Mouse (Mus musculus) MEL (cell line): Measurements from ENCODE around the gene Ciz1. TPM values are rescaled to one million over a fixed set of nuclear protein-coding genes. Genes with fewer than 3 reads are reported as not detected.

Source experiments
- DNase-seq: peaks from one replicate; pipeline ENCODE4 v3.0.0; 2011; ENCODE audit warnings: low read depth, low spot score
- H3K27ac ChIP-seq: 2 replicates; pipeline ENCODE4 v1.5.1; 2012; ENCODE audit warnings: low read depth, mild to moderate bottlenecking, control low read depth, low read length, moderate library complexity; ENCODE audit not compliant: control insufficient read depth
- H3K27me3 ChIP-seq, 2 experiments: fragments of 150-350 bp in 1 of 2; sonication (generic) in 1 of 2; 2 replicates each; pipeline ENCODE4 v1.6.1; 2012; ENCODE audit warnings: low read length in 2 of 2, mild to moderate bottlenecking in 2 of 2, improper control_type of control experiment in 1 of 2, moderate library complexity in 1 of 2; ENCODE audit not compliant: insufficient read depth in 2 of 2, control insufficient read depth in 1 of 2
- H3K36me3 ChIP-seq, 2 experiments: 2 replicates each; pipeline ENCODE4 v1.6.1; 2012 to 2014; ENCODE audit warnings: low read length in 2 of 2, improper control_type of control experiment in 1 of 2, inconsistent platforms in 1 of 2, mild to moderate bottlenecking in 1 of 2; ENCODE audit not compliant: insufficient read depth in 2 of 2, control insufficient read depth in 1 of 2
- H3K4me1 ChIP-seq, 2 experiments: fragments of 150-350 bp in 1 of 2; sonication (generic) in 1 of 2; 2 replicates each; pipeline ENCODE4 v1.6.1; 2012; ENCODE audit warnings: low read length in 2 of 2, improper control_type of control experiment in 1 of 2, mild to moderate bottlenecking in 1 of 2; ENCODE audit not compliant: insufficient read depth in 2 of 2, control insufficient read depth in 1 of 2
- H3K4me3 ChIP-seq, 2 experiments: fragments of 150-350 bp in 1 of 2; sonication (generic) in 1 of 2; 2 replicates each; pipeline ENCODE4 v1.5.1; 2012; ENCODE audit warnings: low read depth in 2 of 2, low read length in 2 of 2, mild to moderate bottlenecking in 2 of 2, moderate library complexity in 2 of 2, control low read depth in 1 of 2, improper control_type of control experiment in 1 of 2; ENCODE audit not compliant: control insufficient read depth in 1 of 2, insufficient read depth in 1 of 2
- H3K79me2 ChIP-seq: 2 replicates; pipeline ENCODE4 v1.6.1; 2012; ENCODE audit warnings: mild to moderate bottlenecking, low read length, moderate library complexity; ENCODE audit not compliant: control insufficient read depth, poor library complexity, insufficient read depth
- H3K9ac ChIP-seq: 2 replicates; pipeline ENCODE4 v1.6.1; 2012; ENCODE audit warnings: low read depth, mild to moderate bottlenecking, control low read depth, low read length, moderate library complexity; ENCODE audit not compliant: control insufficient read depth, poor library complexity, severe bottlenecking
- H3K9me3 ChIP-seq: fragments of 150-350 bp; sonication (generic); replicated peaks from 2 replicates; pipeline ENCODE4 v1.6.1; 2012; ENCODE audit warnings: mild to moderate bottlenecking, low read length, improper control_type of control experiment, moderate library complexity; ENCODE audit not compliant: insufficient read depth
- CHD1 ChIP-seq: IDR thresholded peaks from 2 replicates; pipeline ENCODE4 v1.6.1; 2012; ENCODE audit warnings: low read depth, mild to moderate bottlenecking, inconsistent platforms, low read length, improper control_type of control experiment
- CHD2 ChIP-seq: IDR thresholded peaks from 2 replicates; pipeline ENCODE4 v1.6.1; 2011; ENCODE audit warnings: low read length, improper control_type of control experiment
- CTCF ChIP-seq, 3 experiments: IDR thresholded peaks in 2 of 3; conservative IDR thresholded peaks in 1 of 3; 2 replicates each; pipeline ENCODE4 v1.5.1; 2011 to 2012; ENCODE audit warnings: low read length in 3 of 3, low read depth in 2 of 3, mild to moderate bottlenecking in 2 of 3, improper control_type of control experiment in 1 of 3, inconsistent platforms in 1 of 3, mixed read lengths in 1 of 3, moderate library complexity in 1 of 3; ENCODE audit not compliant: control insufficient read depth in 1 of 3, insufficient read depth in 1 of 3, poor library complexity in 1 of 3, severe bottlenecking in 1 of 3
- ELF1 ChIP-seq: IDR thresholded peaks from 2 replicates; pipeline ENCODE4 v1.6.1; 2014; ENCODE audit warnings: low read depth, mild to moderate bottlenecking, inconsistent platforms, low read length, improper control_type of control experiment, moderate library complexity
- EP300 ChIP-seq, 2 experiments: IDR thresholded peaks; 2 replicates each; pipeline ENCODE4 v1.6.1; 2011; ENCODE audit warnings: improper control_type of control experiment in 2 of 2, low read length in 2 of 2, low read depth in 1 of 2, mild to moderate bottlenecking in 1 of 2
- GABPA ChIP-seq: IDR thresholded peaks from 2 replicates; pipeline ENCODE4 v1.6.1; 2012; ENCODE audit warnings: low read depth, mild to moderate bottlenecking, inconsistent platforms, low read length, improper control_type of control experiment, moderate library complexity
- GATA1 ChIP-seq: IDR thresholded peaks from 2 replicates; pipeline ENCODE4 v1.6.1; 2011; ENCODE audit warnings: low read depth, low read length, improper control_type of control experiment
- HCFC1 ChIP-seq: IDR thresholded peaks from 2 replicates; pipeline ENCODE4 v1.6.1; 2012; ENCODE audit warnings: low read depth, mild to moderate bottlenecking, inconsistent platforms, low read length, improper control_type of control experiment, moderate library complexity
- MAFK ChIP-seq: IDR thresholded peaks from 2 replicates; pipeline ENCODE4 v1.6.1; 2011; ENCODE audit warnings: low read depth, mild to moderate bottlenecking, low read length, improper control_type of control experiment, borderline replicate concordance
- MAZ ChIP-seq: IDR thresholded peaks from 2 replicates; pipeline ENCODE4 v1.6.1; 2012; ENCODE audit warnings: low read depth, mild to moderate bottlenecking, inconsistent platforms, low read length, improper control_type of control experiment
- MXI1 ChIP-seq: IDR thresholded peaks from 2 replicates; pipeline ENCODE4 v1.6.1; 2011; ENCODE audit warnings: mild to moderate bottlenecking, low read depth, low read length, improper control_type of control experiment
- NRF1 ChIP-seq: IDR thresholded peaks from 2 replicates; pipeline ENCODE4 v1.6.1; 2014; ENCODE audit warnings: low read depth, mild to moderate bottlenecking, inconsistent platforms, low read length, improper control_type of control experiment, moderate library complexity; ENCODE audit not compliant: poor library complexity, insufficient read depth, severe bottlenecking
- POLR2AphosphoS5 ChIP-seq: IDR thresholded peaks from 2 replicates; pipeline ENCODE4 v1.6.1; 2012; ENCODE audit warnings: low read depth, borderline replicate concordance, mild to moderate bottlenecking, inconsistent platforms, low read length, moderate library complexity, mixed read lengths
- RAD21 ChIP-seq: IDR thresholded peaks from 2 replicates; pipeline ENCODE4 v1.6.1; 2011; ENCODE audit warnings: mild to moderate bottlenecking, low read depth, low read length, improper control_type of control experiment
- RCOR1 ChIP-seq: IDR thresholded peaks from 2 replicates; pipeline ENCODE4 v1.6.1; 2012; ENCODE audit warnings: low read depth, mild to moderate bottlenecking, inconsistent platforms, low read length, improper control_type of control experiment
- SMC3 ChIP-seq: IDR thresholded peaks from 2 replicates; pipeline ENCODE4 v1.6.1; 2011; ENCODE audit warnings: low read depth, low read length, improper control_type of control experiment
- TAL1 ChIP-seq: IDR thresholded peaks from 2 replicates; pipeline ENCODE4 v1.6.1; 2012; ENCODE audit warnings: mild to moderate bottlenecking, inconsistent platforms, low read length, moderate library complexity, mixed read lengths
- TBP ChIP-seq: IDR thresholded peaks from 2 replicates; pipeline ENCODE4 v1.8.0; 2011; ENCODE audit warnings: low read depth, low read length, improper control_type of control experiment
- TCF12 ChIP-seq: IDR thresholded peaks from 2 replicates; pipeline ENCODE4 v1.6.1; 2014; ENCODE audit warnings: low read depth, mild to moderate bottlenecking, inconsistent platforms, low read length, improper control_type of control experiment, moderate library complexity
- UBTF ChIP-seq: IDR thresholded peaks from 2 replicates; pipeline ENCODE4 v1.6.1; 2012; ENCODE audit warnings: low read depth, mild to moderate bottlenecking, inconsistent platforms, low read length, improper control_type of control experiment, moderate library complexity, borderline replicate concordance; ENCODE audit not compliant: insufficient read depth
- USF1 ChIP-seq: IDR thresholded peaks from 2 replicates; pipeline ENCODE4 v1.6.1; 2014; ENCODE audit warnings: low read depth, mild to moderate bottlenecking, inconsistent platforms, low read length, improper control_type of control experiment, moderate library complexity
- ZC3H11A ChIP-seq: IDR thresholded peaks from 2 replicates; pipeline ENCODE4 v1.6.1; 2012; ENCODE audit warnings: low read depth, mild to moderate bottlenecking, inconsistent platforms, low read length, improper control_type of control experiment
- ZKSCAN1 ChIP-seq: IDR thresholded peaks from 2 replicates; pipeline ENCODE4 v1.6.1; 2012; ENCODE audit warnings: low read depth, mild to moderate bottlenecking, inconsistent platforms, low read length, improper control_type of control experiment, moderate library complexity
- ZMIZ1 ChIP-seq: IDR thresholded peaks from 2 replicates; pipeline ENCODE4 v1.6.1; 2012; ENCODE audit warnings: low read depth, mild to moderate bottlenecking, inconsistent platforms, low read length, improper control_type of control experiment, moderate library complexity
- ZNF384 ChIP-seq: IDR thresholded peaks from 2 replicates; pipeline ENCODE4 v1.6.1; 2012; ENCODE audit warnings: low read depth, mild to moderate bottlenecking, inconsistent platforms, low read length, improper control_type of control experiment
- polyA plus RNA-seq, 2 experiments: library from polyadenylated mRNA; stranded (reverse) in 1 of 2; unstranded in 1 of 2; fragments of >175 nt in 1 of 2; fragments of >200 nt in 1 of 2; gene quantifications; 2 replicates each; pipeline versions ENCODE4 v1.2.1 to v1.2.4; 2012; ENCODE audit warnings: low replicate concordance in 2 of 2, low read depth in 1 of 2; ENCODE audit not compliant: insufficient read length in 2 of 2, insufficient read depth in 1 of 2, missing spikeins in 1 of 2
- total RNA-seq: library from RNA; depleted of rRNA; stranded (reverse); fragments of 300-350 nt; gene quantifications from 2 replicates; pipeline ENCODE4 v1.2.3, GENCODE M21; 2012

Ciz1 gene
- total and polyA plus RNA-seq, 3 experiments = 20.7 to 99.8 TPM; not detected in 1

DNA sequence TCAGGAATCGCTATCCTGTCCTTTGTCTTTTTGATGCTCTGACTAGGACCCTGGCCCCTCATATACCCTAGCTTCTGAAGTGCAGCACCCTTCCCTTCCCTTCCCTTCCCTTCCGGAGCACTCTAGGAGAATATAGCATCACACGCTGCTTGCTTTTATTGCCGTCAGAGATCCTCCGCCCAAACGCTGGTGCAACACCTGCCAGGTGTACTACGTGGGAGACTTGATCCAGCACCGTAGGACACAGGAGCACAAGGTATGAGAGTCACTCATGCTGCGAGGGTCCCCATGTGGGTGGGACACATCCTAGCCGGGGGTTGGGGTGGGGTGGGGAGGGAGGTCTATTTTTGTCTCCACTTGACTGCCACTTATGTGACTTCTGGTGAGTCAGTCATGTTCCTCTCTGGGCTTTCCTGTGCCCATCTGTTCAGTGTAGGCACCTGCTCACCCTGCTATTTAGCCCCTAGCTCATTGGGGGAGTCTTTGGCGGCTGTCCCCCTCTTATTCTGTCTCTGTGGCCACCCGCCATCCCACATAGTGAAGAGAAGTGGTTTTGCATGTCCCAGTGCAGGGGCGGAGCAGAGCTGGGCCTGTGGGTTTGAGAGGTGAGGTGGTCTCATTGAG is 23.3 kb downstream of the Ciz1 start:
- Histone ChIP-seq H3K36me3 (no peaks in the 10 kb centered on the region; a peak in 1 of 4 replicates), H3K9me3 (no peaks in the 10 kb centered on the region), H3K4me3 (no peak overlapping the region), H3K79me2 (no peaks in the 10 kb centered on the region), H3K9ac (no peak overlapping the region), H3K4me1 (no peaks in the 10 kb centered on the region), H3K27me3 (no peaks in the 10 kb centered on the region), H3K27ac (no peak overlapping the region)
- no peak for TF ChIP-seq ZMIZ1
- TF ChIP-seq ZNF384 = no peak
- TF ChIP-seq CHD2 = no peak
- TF ChIP-seq TBP = no peak
- TF ChIP-seq POLR2AphosphoS5 = no peak
- TF ChIP-seq MXI1 = no peak
- TF ChIP-seq ZC3H11A = no peak
- no peak for TF ChIP-seq GATA1
- TF ChIP-seq GABPA = no peak
- TF ChIP-seq MAZ = no peak
- no peak for TF ChIP-seq CTCF (IDR thresholded peaks at IDR 0.05 in 2 of 3, conservative IDR thresholded peaks at IDR 0.05 in 1 of 3; ENCODE audit: control insufficient read depth in 1 of 3, insufficient read depth in 1 of 3, low read depth in 2 of 3, low read length in 3 of 3, poor library complexity in 1 of 3, severe bottlenecking in 1 of 3)
- TF ChIP-seq ELF1 = no peak
- TF ChIP-seq MAFK = no peak
- TF ChIP-seq USF1 = no peak
- TF ChIP-seq RAD21 = no peak
- no peak for TF ChIP-seq TCF12
- no peak for TF ChIP-seq UBTF
- no peak for TF ChIP-seq TAL1
- no peak for TF ChIP-seq CHD1
- DNase-seq = no peak

DNA sequence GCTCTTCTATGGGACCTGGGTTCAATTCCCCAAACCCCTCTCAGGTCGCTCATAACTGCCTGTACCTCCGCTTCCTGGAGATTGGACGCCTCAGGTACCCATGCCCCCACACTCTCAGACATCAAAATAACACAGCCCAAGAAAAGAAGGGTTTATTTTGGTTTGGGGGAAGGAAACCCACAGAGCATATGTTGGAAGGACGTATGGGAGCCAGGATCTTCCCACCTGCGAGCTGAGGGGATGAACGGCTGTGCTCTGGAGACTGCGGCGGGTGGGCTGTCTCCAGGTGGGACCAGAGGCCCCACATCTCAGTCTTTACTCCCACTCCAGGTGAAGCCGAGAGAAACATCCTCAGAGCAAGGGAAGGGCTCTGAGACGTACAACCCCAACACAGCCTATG is 24.8 kb downstream of the Ciz1 start:
- Histone ChIP-seq H3K4me3 (no peak overlapping the region), H3K4me1 (peaks cover 0 to 2% of the 10 kb centered on the region in 2 experiments; a peak in 1 of 4 replicates), H3K36me3 (no peaks in the 10 kb centered on the region; a peak in 1 of 4 replicates), H3K27me3 (no peaks in the 10 kb centered on the region), H3K27ac (no peak overlapping the region), H3K9me3 (no peaks in the 10 kb centered on the region), H3K9ac (no peak overlapping the region), H3K79me2 (no peaks in the 10 kb centered on the region)
- no peak for DNase-seq
- TF ChIP-seq HCFC1 (no peak), EP300 (IDR thresholded peaks at IDR 0.05; ENCODE audit: low read depth in 1 of 2, low read length in 2 of 2) (no peak), SMC3 (no peak), RCOR1 (no peak), GATA1 (no peak), RAD21 (no peak), TCF12 (no peak), NRF1 (no peak), ZMIZ1 (no peak), ZKSCAN1 (no peak)
